Mouse (Mus musculus) ES-Bruce4 (cell line): Measurements from ENCODE around the gene Stk26.

ENCODE experiments used
- CTCF ChIP-seq: IDR thresholded peaks from one replicate; pipeline ENCODE4 v1.8.1; 2011; ENCODE audit warnings: low read depth, low read length
- POLR2A ChIP-seq: IDR thresholded peaks from one replicate; pipeline ENCODE4 v1.8.1; 2011; ENCODE audit warnings: low read length; ENCODE audit not compliant: insufficient read depth

GRCm38 (mm10) chrX:50887999-50888398 lies 47.2 kb downstream of the Stk26 start:
- TF ChIP-seq CTCF (no peak), POLR2A (no peak)
